Mouse (Mus musculus): Measurements from ENCODE around the gene Hist1h2ao. TPM values are rescaled to one million over a fixed set of nuclear protein-coding genes. Genes with fewer than 3 reads are reported as not detected.
"Not testable (repeated sequence)": the region's sequence is repeated elsewhere in the genome, so short reads cannot be mapped to it uniquely, and the experiment has no call there.

Hist1h2ao gene
- polyA plus RNA-seq, 1 experiment from 2014 or later: not detected

- ATAC-seq (ENCODE audit: insufficient read depth, low FRiP score, low TSS enrichment); H3K36me3 ChIP-seq (ENCODE audit: control insufficient read depth, insufficient read depth, low read length); H3K4me1 ChIP-seq (ENCODE audit: control insufficient read depth, insufficient read depth, low read length); H3K27ac ChIP-seq (ENCODE audit: low read depth, low read length); H3K9me3 ChIP-seq (ENCODE audit: control insufficient read depth, low read length); H3K4me2 ChIP-seq (ENCODE audit: low read depth); H3K27me3 ChIP-seq (ENCODE audit: control insufficient read depth, insufficient read depth, low read length); H3K4me3 ChIP-seq (ENCODE audit: low read depth, low read length); H3K9ac ChIP-seq (ENCODE audit: low read length); DNase-seq (ENCODE audit: low spot score): not testable (repeated sequence)
Observed at GRCm38 (mm10) chr13:21797163-21797562, 13.1 kb upstream of the Hist1h2ao start.

- H3K4me3 ChIP-seq (ENCODE audit: low read depth, low read length); DNase-seq (ENCODE audit: low spot score): not testable (repeated sequence)
Observed at GRCm38 (mm10) chr13:21803058-21803457, 7.2 kb upstream of the Hist1h2ao start.

GRCm38 (mm10) chr13:21811074-21811473, 809 bp downstream of the Hist1h2ao start:
- H3K9ac ChIP-seq (ENCODE audit: low read length); DNase-seq (ENCODE audit: low spot score); H3K27me3 ChIP-seq (ENCODE audit: control insufficient read depth, insufficient read depth, low read length); H3K27ac ChIP-seq (ENCODE audit: low read depth, low read length); H3K4me2 ChIP-seq (ENCODE audit: low read depth); H3K4me1 ChIP-seq (ENCODE audit: control insufficient read depth, insufficient read depth, low read length); H3K36me3 ChIP-seq (ENCODE audit: control insufficient read depth, insufficient read depth, low read length); H3K4me3 ChIP-seq (ENCODE audit: low read depth, low read length); H3K9me3 ChIP-seq (ENCODE audit: control insufficient read depth, low read length): not testable (repeated sequence)
- peak; percentile 40 for ATAC-seq (ENCODE audit: insufficient read depth, low FRiP score, low TSS enrichment)
- WGBS: no CpG with 5 or more reads among the region's 8 CpGs

More at GRCm38 (mm10) chr13:21803058-21803457, 7.2 kb upstream of the Hist1h2ao start:
- no CpG with 5 or more reads among the region's 4 CpGs for WGBS
- ATAC-seq (ENCODE audit: insufficient read depth, low FRiP score, low TSS enrichment): peak; percentile 74; the same call in 1 of the 2 replicates
- H3K4me2 ChIP-seq (ENCODE audit: low read depth); H3K27me3 ChIP-seq (ENCODE audit: control insufficient read depth, insufficient read depth, low read length); H3K36me3 ChIP-seq (ENCODE audit: control insufficient read depth, insufficient read depth, low read length); H3K4me1 ChIP-seq (ENCODE audit: control insufficient read depth, insufficient read depth, low read length); H3K27ac ChIP-seq (ENCODE audit: low read depth, low read length); H3K9ac ChIP-seq (ENCODE audit: low read length); H3K9me3 ChIP-seq (ENCODE audit: control insufficient read depth, low read length): not testable (repeated sequence)

GRCm38 (mm10) chr13:21811539-21811938, 1.3 kb downstream of the Hist1h2ao start, which contains the start of gene Hist1h4m:
Gene Hist1h4m (plus strand): TSS chr13:21811746.
- not testable (repeated sequence) for DNase-seq (ENCODE audit: low spot score); H3K9ac ChIP-seq (ENCODE audit: low read length); H3K27ac ChIP-seq (ENCODE audit: low read depth, low read length); H3K36me3 ChIP-seq (ENCODE audit: control insufficient read depth, insufficient read depth, low read length); H3K27me3 ChIP-seq (ENCODE audit: control insufficient read depth, insufficient read depth, low read length); H3K4me1 ChIP-seq (ENCODE audit: control insufficient read depth, insufficient read depth, low read length); H3K9me3 ChIP-seq (ENCODE audit: control insufficient read depth, low read length); H3K4me3 ChIP-seq (ENCODE audit: low read depth, low read length)
- WGBS: no CpG with 5 or more reads among the region's 24 CpGs
- peak; percentile 56 for ATAC-seq (ENCODE audit: insufficient read depth, low FRiP score, low TSS enrichment)
- H3K4me2 ChIP-seq (ENCODE audit: low read depth): 0 out of 2 replicates have a peak within 1 kb of the TSS, but pooled peaks have one; percentile 28

GRCm38 (mm10) chr13:21812092-21812491, 1.8 kb downstream of the Hist1h2ao start:
- DNase-seq (ENCODE audit: low spot score); H3K9me3 ChIP-seq (ENCODE audit: control insufficient read depth, low read length); H3K27me3 ChIP-seq (ENCODE audit: control insufficient read depth, insufficient read depth, low read length); H3K27ac ChIP-seq (ENCODE audit: low read depth, low read length); H3K4me1 ChIP-seq (ENCODE audit: control insufficient read depth, insufficient read depth, low read length); H3K4me3 ChIP-seq (ENCODE audit: low read depth, low read length); H3K36me3 ChIP-seq (ENCODE audit: control insufficient read depth, insufficient read depth, low read length); H3K9ac ChIP-seq (ENCODE audit: low read length): not testable (repeated sequence)
- peak; percentile 40 for ATAC-seq (ENCODE audit: insufficient read depth, low FRiP score, low TSS enrichment)
- H3K4me2 ChIP-seq (ENCODE audit: low read depth): 0 out of 2 replicates have a peak overlapping the region, but pooled peaks have one; percentile 28
- 0% methylated on average over 12 of the region's 14 CpGs for WGBS

- H3K4me3 ChIP-seq (ENCODE audit: low read depth, low read length); DNase-seq (ENCODE audit: low spot score); H3K4me1 ChIP-seq (ENCODE audit: control insufficient read depth, insufficient read depth, low read length); H3K36me3 ChIP-seq (ENCODE audit: control insufficient read depth, insufficient read depth, low read length); H3K9ac ChIP-seq (ENCODE audit: low read length); H3K9me3 ChIP-seq (ENCODE audit: control insufficient read depth, low read length); H3K27me3 ChIP-seq (ENCODE audit: control insufficient read depth, insufficient read depth, low read length); H3K27ac ChIP-seq (ENCODE audit: low read depth, low read length); ATAC-seq (ENCODE audit: insufficient read depth, low FRiP score, low TSS enrichment); H3K4me2 ChIP-seq (ENCODE audit: low read depth): not testable (repeated sequence)
- 73% methylated on average over 6 of the region's 16 CpGs for WGBS
Observed at GRCm38 (mm10) chr13:21820082-21820890, 10.0 kb downstream of the Hist1h2ao start.

- no peaks in the 10 kb centered on the region for H3K4me1 ChIP-seq (ENCODE audit: control insufficient read depth, insufficient read depth, low read length)
- DNase-seq (ENCODE audit: low spot score) (no peak), ATAC-seq (ENCODE audit: insufficient read depth, low FRiP score, low TSS enrichment) (no peak)
- no peaks in the 10 kb centered on the region for H3K36me3 ChIP-seq (ENCODE audit: control insufficient read depth, insufficient read depth, low read length)
- no peaks in the 10 kb centered on the region for H3K27me3 ChIP-seq (ENCODE audit: control insufficient read depth, insufficient read depth, low read length)
- no peak overlapping the region for H3K4me2 ChIP-seq (ENCODE audit: low read depth)
- no peak overlapping the region for H3K4me3 ChIP-seq (ENCODE audit: low read depth, low read length)
- no peak overlapping the region for H3K27ac ChIP-seq (ENCODE audit: low read depth, low read length)
- no peak overlapping the region for H3K9ac ChIP-seq (ENCODE audit: low read length)
- 80% methylated on average over 3 of the region's 3 CpGs for WGBS
- H3K9me3 ChIP-seq (ENCODE audit: control insufficient read depth, low read length): no peaks in the 10 kb centered on the region
Observed at GRCm38 (mm10) chr13:21828511-21828910, 18.2 kb downstream of the Hist1h2ao start.

- Histone ChIP-seq H3K9me3 (ENCODE audit: control insufficient read depth, low read length) (no peaks in the 10 kb centered on the region), H3K9ac (ENCODE audit: low read length) (no peak overlapping the region), H3K27me3 (ENCODE audit: control insufficient read depth, insufficient read depth, low read length) (no peaks in the 10 kb centered on the region), H3K4me1 (ENCODE audit: control insufficient read depth, insufficient read depth, low read length) (no peaks in the 10 kb centered on the region), H3K36me3 (ENCODE audit: control insufficient read depth, insufficient read depth, low read length) (no peaks in the 10 kb centered on the region), H3K27ac (ENCODE audit: low read depth, low read length) (no peak overlapping the region), H3K4me2 (ENCODE audit: low read depth) (no peak overlapping the region), H3K4me3 (ENCODE audit: low read depth, low read length) (no peak overlapping the region)
- DNase-seq (ENCODE audit: low spot score): no peak
- 92% methylated on average over 10 of the region's 10 CpGs for WGBS
- no peak for ATAC-seq (ENCODE audit: insufficient read depth, low FRiP score, low TSS enrichment)
Observed at GRCm38 (mm10) chr13:21830344-21830743, 20.1 kb downstream of the Hist1h2ao start.

All from neural tube, embryonic 11.5 days (tissue).